Mouse (Mus musculus) intestine, embryonic 16.5 days (tissue): ENCODE measurements around the gene Il17rc. TPM values are rescaled to one million over a fixed set of nuclear protein-coding genes. Genes with fewer than 3 reads are reported as not detected.

Source experiments
- ATAC-seq: fragments of 200-750 bp; cut with Nextera tagmentation; 2 replicates; pipeline ENCODE4 v1.8.0; 2017; ENCODE audit warnings: moderate TSS enrichment, moderate library complexity
- H3K27ac ChIP-seq: fragments of 300-500 bp; sonication (generic); 2 replicates; pipeline ENCODE4 v1.5.1; 2014; ENCODE audit warnings: mild to moderate bottlenecking, low read length
- H3K27me3 ChIP-seq: fragments of 300-500 bp; sonication (generic); replicated peaks from 2 replicates; pipeline ENCODE4 v1.6.1; 2014; ENCODE audit warnings: low read length, control low read depth, mixed read lengths; ENCODE audit not compliant: control insufficient read depth, insufficient read depth
- H3K36me3 ChIP-seq: fragments of 300-500 bp; sonication (generic); 2 replicates; pipeline ENCODE4 v1.6.1; 2014; ENCODE audit warnings: low read length, control low read depth; ENCODE audit not compliant: control insufficient read depth, insufficient read depth
- H3K4me1 ChIP-seq: fragments of 300-500 bp; sonication (generic); 2 replicates; pipeline ENCODE4 v1.6.1; 2014; ENCODE audit warnings: low read length, control low read depth, mixed read lengths; ENCODE audit not compliant: control insufficient read depth, insufficient read depth
- H3K4me2 ChIP-seq: fragments of 300-500 bp; sonication (generic); 2 replicates; pipeline ENCODE4 v1.6.1; 2014; ENCODE audit warnings: low read depth, low read length, control low read depth
- H3K4me3 ChIP-seq: fragments of 300-500 bp; sonication (generic); 2 replicates; pipeline ENCODE4 v1.5.1; 2014; ENCODE audit warnings: mild to moderate bottlenecking, low read length
- H3K9ac ChIP-seq: fragments of 300-500 bp; sonication (generic); 2 replicates; pipeline ENCODE4 v1.6.1; 2014; ENCODE audit warnings: low read depth, low read length
- H3K9me3 ChIP-seq: fragments of 300-500 bp; sonication (generic); 2 replicates; pipeline ENCODE4 v1.6.1; 2016; ENCODE audit warnings: low read length, control low read depth; ENCODE audit not compliant: control insufficient read depth
- WGBS: fragments of 180-500 bp; shearing (Covaris S2); extraction: QIAGEN DNeasy Blood & Tissue Kit; methylation state at CpG from one replicate; pipeline ENCODE4 v1.1.7; 2014; 5-methylcytosine and 5-hydroxymethylcytosine counted together
- polyA plus RNA-seq: library from polyadenylated mRNA; unstranded; fragments of >200 nt; fragmentation: Nextera tagmentation; extraction: Ambion mirVana; gene quantifications from 2 replicates; pipeline ENCODE4 v1.2.1, GENCODE M21; 2015

The Il17rc gene
- polyA plus RNA-seq, 1 experiment from 2014 or later: 38.0 TPM

DNA sequence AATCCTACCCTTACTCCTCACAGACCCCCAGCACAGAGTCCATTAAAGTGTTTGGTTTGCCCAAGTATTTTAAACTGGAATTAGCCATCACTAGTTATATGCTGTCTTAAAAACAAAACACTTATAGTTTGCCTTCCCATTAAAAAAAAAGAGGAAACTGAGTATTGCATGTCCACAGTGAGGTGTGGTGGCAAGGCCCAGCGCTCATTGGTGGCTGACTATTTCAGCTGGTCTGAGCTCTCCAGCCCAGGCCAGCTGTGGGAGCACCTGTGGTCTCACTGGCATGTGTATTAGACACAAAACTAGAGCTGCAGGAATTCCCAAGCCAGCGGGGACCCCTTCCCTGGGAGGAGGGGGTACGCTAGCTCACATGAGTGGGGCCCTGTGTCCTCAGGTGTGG lies 2.7 kb upstream of the Il17rc start:
- Histone ChIP-seq H3K4me2 (peak overlapping the region; percentile 87; the same call in 1 of the 2 replicates), H3K9me3 (no peaks in the 10 kb centered on the region), H3K36me3 (no peaks in the 10 kb centered on the region), H3K9ac (peak overlapping the region; percentile 70; the same call in 1 of the 2 replicates), H3K4me1 (peaks cover 31% of the 10 kb centered on the region), H3K27me3 (no peaks in the 10 kb centered on the region), H3K4me3 (no peak overlapping the region), H3K27ac (no peak overlapping the region)
- ATAC-seq: no peak
- 70% methylated on average over 3 of the region's 3 CpGs for WGBS

DNA sequence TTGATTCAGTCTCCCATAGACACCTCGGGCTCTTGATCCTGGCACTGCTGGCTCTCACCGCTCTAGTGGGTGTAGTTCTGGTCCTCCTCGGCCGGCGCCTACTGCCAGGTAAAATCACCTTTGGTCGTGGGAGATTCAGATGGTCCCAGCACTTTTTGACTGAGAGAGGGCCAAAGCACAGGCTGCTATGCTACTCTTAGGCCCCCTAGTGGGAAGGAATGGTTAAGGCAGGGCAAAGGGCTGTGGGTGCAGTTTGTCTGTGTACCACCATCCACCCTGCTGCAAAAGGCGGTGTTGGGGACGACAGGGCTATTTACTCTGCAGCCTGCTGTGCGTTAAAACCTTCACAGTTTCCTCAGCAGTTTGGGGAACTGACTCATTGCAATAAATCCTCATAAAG lies 2.2 kb upstream of the Il17rc start:
- 12% methylated on average over 9 of the region's 9 CpGs for WGBS
- peak; percentile 59 for ATAC-seq
- peak overlapping the region; percentile 87 for H3K4me2 ChIP-seq
- H3K9ac ChIP-seq: peak overlapping the region; percentile 70
- no peak overlapping the region for H3K27ac ChIP-seq
- H3K9me3 ChIP-seq: no peaks in the 10 kb centered on the region
- H3K27me3 ChIP-seq: no peaks in the 10 kb centered on the region
- H3K36me3 ChIP-seq: no peaks in the 10 kb centered on the region
- H3K4me3 ChIP-seq: peak overlapping the region; percentile 51
- H3K4me1 ChIP-seq: peaks cover 31% of the 10 kb centered on the region

DNA sequence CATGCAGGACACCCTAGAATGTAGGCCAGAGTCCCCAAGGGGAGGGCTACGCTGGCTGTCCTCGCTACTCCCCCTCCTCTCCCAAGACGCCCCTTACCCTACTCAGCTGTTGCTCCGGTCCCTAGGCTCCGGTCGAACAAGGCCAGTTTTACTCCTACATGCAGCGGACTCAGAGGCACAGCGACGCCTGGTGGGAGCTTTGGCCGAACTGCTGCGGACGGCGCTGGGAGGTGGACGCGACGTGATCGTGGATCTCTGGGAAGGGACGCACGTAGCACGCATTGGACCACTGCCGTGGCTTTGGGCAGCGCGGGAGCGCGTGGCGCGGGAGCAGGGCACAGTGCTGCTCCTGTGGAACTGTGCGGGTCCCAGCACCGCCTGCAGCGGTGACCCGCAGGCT lies 1.8 kb upstream of the Il17rc start:
- no peaks in the 10 kb centered on the region for H3K9me3 ChIP-seq
- under 1% methylated on average over 31 of the region's 31 CpGs for WGBS
- H3K9ac ChIP-seq: peak overlapping the region; percentile 70
- H3K27me3 ChIP-seq: no peaks in the 10 kb centered on the region
- H3K27ac ChIP-seq: no peak overlapping the region
- H3K4me2 ChIP-seq: peak overlapping the region; percentile 87
- peak overlapping the region; percentile 51 for H3K4me3 ChIP-seq
- peak; percentile 68 for ATAC-seq
- no peaks in the 10 kb centered on the region for H3K36me3 ChIP-seq
- H3K4me1 ChIP-seq: peaks cover 31% of the 10 kb centered on the region

DNA sequence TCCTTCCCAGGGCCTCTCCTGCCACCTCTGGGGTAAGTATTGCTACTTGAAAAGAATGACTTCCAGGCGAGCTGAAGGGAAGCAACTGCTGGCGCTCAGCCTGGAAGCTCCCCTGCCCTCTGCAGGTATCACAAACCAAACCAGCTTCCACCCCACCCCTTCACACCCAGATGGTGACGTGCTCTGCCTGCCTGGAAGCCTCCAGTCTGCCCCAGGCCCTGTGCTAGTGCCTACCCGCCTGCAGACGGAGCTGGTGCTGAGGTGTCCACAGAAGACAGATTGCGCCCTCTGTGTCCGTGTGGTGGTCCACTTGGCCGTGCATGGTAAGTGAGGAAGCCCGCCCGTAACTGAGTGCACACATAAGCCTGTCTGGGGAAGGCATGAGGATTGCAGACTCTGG lies 834 bp downstream of the Il17rc start:
- WGBS: 71% methylated on average over 10 of the region's 10 CpGs
- H3K9me3 ChIP-seq: no peaks in the 10 kb centered on the region
- no peaks in the 10 kb centered on the region for H3K36me3 ChIP-seq
- H3K4me1 ChIP-seq: peaks cover 34% of the 10 kb centered on the region
- 0 out of 2 replicates have a peak, but pooled peaks have one; percentile 3 for ATAC-seq
- H3K4me2 ChIP-seq: peak overlapping the region; percentile 72
- H3K4me3 ChIP-seq: peak overlapping the region; percentile 47
- peak overlapping the region; percentile 65 for H3K27ac ChIP-seq
- H3K9ac ChIP-seq: peak overlapping the region; percentile 74
- H3K27me3 ChIP-seq: no peaks in the 10 kb centered on the region

DNA sequence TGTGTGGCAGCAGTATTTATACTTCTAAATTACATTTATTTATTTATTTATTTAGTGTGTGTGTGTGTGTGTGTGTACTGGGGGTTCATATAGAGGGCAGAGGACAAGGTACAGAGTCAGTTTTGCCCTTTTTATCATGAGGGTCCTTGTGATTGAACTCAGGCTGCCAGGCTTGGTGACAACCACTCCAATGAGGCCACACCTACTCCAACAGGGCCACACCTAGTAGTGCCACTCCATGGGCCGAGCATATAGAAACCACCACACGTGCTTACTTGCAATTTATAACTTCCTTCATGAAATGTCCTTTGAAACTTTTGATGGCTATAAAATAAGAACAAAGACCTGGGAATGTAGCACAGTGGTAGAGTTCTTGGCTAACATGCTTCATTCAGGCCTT lies 2.0 kb downstream of the Il17rc start:
- H3K4me1 ChIP-seq: peaks cover 37% of the 10 kb centered on the region
- WGBS: 43% methylated on average over 2 of the region's 2 CpGs
- no peaks in the 10 kb centered on the region for H3K36me3 ChIP-seq
- no peak overlapping the region for H3K9ac ChIP-seq
- H3K4me3 ChIP-seq: no peak overlapping the region
- no peaks in the 10 kb centered on the region for H3K9me3 ChIP-seq
- no peak overlapping the region for H3K27ac ChIP-seq
- no peak overlapping the region for H3K4me2 ChIP-seq
- ATAC-seq: peak; percentile 49
- H3K27me3 ChIP-seq: no peaks in the 10 kb centered on the region

DNA sequence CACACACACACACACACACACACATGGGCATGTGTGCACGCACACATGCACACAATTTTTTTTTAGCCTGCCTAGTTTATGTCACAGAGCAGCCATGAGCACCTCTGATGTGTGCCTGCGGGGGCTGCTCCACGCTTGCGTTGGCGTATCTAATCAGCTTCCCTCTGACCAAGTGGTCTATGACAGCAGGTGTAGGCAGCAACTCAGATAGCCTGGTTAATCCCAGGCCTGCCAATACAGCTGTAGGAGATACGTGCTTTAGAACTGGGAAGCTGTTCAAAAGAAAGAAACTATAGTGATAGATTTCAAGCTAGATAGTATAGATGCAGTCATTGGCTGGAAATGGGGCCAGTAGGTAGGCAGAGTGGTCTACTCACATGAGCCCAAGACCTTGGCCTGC lies 2.5 kb downstream of the Il17rc start:
- H3K4me2 ChIP-seq: no peak overlapping the region
- WGBS: 80% methylated on average over 6 of the region's 6 CpGs
- H3K9me3 ChIP-seq: no peaks in the 10 kb centered on the region
- no peak overlapping the region for H3K4me3 ChIP-seq
- H3K27me3 ChIP-seq: no peaks in the 10 kb centered on the region
- H3K36me3 ChIP-seq: no peaks in the 10 kb centered on the region
- H3K9ac ChIP-seq: no peak overlapping the region
- peaks cover 37% of the 10 kb centered on the region for H3K4me1 ChIP-seq
- no peak overlapping the region for H3K27ac ChIP-seq
- ATAC-seq: no peak

DNA sequence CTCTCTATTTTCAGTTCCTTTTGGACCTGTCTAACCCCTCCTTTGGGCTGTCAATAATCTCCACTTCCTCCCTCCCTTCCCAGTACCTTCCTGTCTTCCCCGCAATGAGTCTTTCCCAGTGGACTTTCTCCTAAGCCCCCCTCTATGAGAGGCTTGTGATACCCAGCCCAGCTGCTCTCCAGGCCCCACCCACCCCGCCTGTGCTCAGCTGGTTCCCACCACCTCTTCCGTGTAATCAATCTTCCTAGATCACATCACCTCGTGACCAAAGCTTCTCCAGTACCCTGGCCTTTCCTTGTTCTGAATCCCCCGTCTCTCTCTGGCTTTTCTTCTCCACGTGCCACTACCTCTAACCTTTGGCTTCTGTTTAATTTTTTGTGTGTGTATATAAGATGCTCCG lies 6.1 kb downstream of the Il17rc start:
- Histone ChIP-seq H3K9me3 (no peaks in the 10 kb centered on the region), H3K27ac (no peak overlapping the region), H3K9ac (no peak overlapping the region), H3K4me3 (no peak overlapping the region), H3K36me3 (0 out of 2 replicates have a peak, but pooled peaks cover 2% of the 10 kb centered on the region), H3K27me3 (peaks cover 6% of the 10 kb centered on the region; the same call in 1 of the 2 replicates), H3K4me2 (no peak overlapping the region), H3K4me1 (peaks cover 16% of the 10 kb centered on the region)
- no peak for ATAC-seq
- WGBS: 24% methylated on average over 7 of the region's 7 CpGs

DNA sequence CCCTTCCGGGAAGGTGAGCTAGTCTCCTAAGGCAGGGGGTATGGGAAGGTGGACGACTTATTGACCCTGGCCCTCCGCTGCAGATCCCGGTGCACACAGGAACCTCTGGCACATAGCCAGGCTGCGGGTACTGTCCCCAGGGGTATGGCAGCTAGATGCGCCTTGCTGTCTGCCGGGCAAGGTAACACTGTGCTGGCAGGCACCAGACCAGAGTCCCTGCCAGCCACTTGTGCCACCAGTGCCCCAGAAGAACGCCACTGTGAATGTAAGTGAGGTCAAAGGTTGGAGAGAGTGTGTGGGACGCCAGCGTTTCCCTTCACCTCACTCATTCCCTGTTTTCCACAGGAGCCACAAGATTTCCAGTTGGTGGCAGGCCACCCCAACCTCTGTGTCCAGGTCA lies 7.7 kb downstream of the Il17rc start:
- Histone ChIP-seq H3K27ac (no peak overlapping the region), H3K4me1 (peaks cover 15% of the 10 kb centered on the region; the same call in 1 of the 2 replicates), H3K4me2 (no peak overlapping the region), H3K9me3 (no peaks in the 10 kb centered on the region), H3K9ac (no peak overlapping the region), H3K27me3 (peaks cover 6% of the 10 kb centered on the region; the same call in 1 of the 2 replicates), H3K36me3 (0 out of 2 replicates have a peak, but pooled peaks cover 2% of the 10 kb centered on the region), H3K4me3 (no peak overlapping the region)
- WGBS: 82% methylated on average over 10 of the region's 10 CpGs
- no peak for ATAC-seq

DNA sequence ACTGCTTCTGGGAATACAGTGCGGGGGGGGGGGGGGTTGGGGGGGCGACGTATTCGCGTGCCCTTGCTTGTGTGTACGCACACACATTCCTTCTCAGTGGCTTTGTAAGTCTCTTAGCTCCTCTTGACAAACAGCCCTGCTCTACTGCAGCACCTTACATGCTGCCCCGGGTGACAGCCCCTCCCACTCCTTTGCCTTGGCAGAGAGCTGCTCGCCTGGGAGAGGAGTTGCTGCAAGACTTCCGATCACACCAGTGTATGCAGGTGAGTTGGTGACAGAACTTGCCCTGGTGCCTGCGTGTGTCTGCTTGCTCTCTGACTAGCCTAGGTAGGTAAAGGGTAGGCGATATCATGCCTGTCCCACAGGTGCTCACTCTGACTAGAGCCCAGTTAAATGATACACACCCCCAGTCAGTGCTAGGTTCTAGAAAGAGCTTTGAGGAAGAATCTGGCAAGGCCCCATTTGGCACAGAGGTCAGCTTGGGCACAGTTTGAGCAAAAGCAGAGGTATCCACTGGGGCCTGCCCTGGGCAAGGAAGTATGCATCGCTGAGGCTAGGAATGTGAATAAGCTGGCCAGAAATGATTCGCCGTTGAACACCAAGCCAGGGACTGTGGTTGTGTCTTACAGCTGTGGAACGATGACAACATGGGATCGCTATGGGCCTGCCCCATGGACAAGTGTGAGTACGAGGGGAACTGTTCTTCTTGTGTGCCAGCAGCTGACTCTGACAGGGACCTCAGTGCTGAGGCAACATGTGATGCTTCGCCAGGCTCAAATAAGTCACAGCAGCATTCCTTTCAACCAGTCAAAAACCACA lies 9.5 kb downstream of the Il17rc start:
- no peak for ATAC-seq
- H3K36me3 ChIP-seq: 0 out of 2 replicates have a peak, but pooled peaks cover 2% of the 10 kb centered on the region
- no peaks in the 10 kb centered on the region for H3K9me3 ChIP-seq
- no peak overlapping the region for H3K4me2 ChIP-seq
- peaks cover 6% of the 10 kb centered on the region; the same call in 1 of the 2 replicates for H3K27me3 ChIP-seq
- no peak overlapping the region; the same call in 1 of the 2 replicates for H3K9ac ChIP-seq
- 64% methylated on average over 18 of the region's 18 CpGs for WGBS
- peaks cover 15% of the 10 kb centered on the region; the same call in 1 of the 2 replicates for H3K4me1 ChIP-seq
- H3K27ac ChIP-seq: no peak overlapping the region
- no peak overlapping the region for H3K4me3 ChIP-seq
